Mouse (Mus musculus) liver, embryonic 15.5 days (tissue): ENCODE results near the gene Gsg1l. TPM values are rescaled to one million over a fixed set of nuclear protein-coding genes. Genes with fewer than 3 reads are reported as not detected.

Experiments
- ATAC-seq: fragments of 200-750 bp; cut with Nextera tagmentation; 2 replicates; pipeline ENCODE4 v1.8.0; 2017; ENCODE audit warnings: moderate number of reproducible peaks, mild to moderate bottlenecking, moderate library complexity; ENCODE audit not compliant: insufficient read depth
- H3K27ac ChIP-seq: fragments of 300-500 bp; sonication (generic); replicated peaks from 2 replicates; pipeline ENCODE4 v1.5.1; 2015; ENCODE audit warnings: mild to moderate bottlenecking, inconsistent platforms
- H3K27me3 ChIP-seq: fragments of 300-500 bp; sonication (generic); 2 replicates; pipeline ENCODE4 v1.6.1; 2015; ENCODE audit warnings: mild to moderate bottlenecking, inconsistent platforms
- H3K36me3 ChIP-seq: fragments of 300-500 bp; sonication (generic); replicated peaks from 2 replicates; pipeline ENCODE4 v1.6.1; 2015; ENCODE audit warnings: moderate library complexity, mild to moderate bottlenecking, inconsistent platforms
- H3K4me1 ChIP-seq: fragments of 300-500 bp; sonication (generic); replicated peaks from 2 replicates; pipeline ENCODE4 v1.6.1; 2015; ENCODE audit warnings: inconsistent platforms
- H3K4me2 ChIP-seq: fragments of 300-500 bp; sonication (generic); 2 replicates; pipeline ENCODE4 v1.6.1; 2015; ENCODE audit warnings: moderate library complexity, mild to moderate bottlenecking, inconsistent platforms
- H3K4me3 ChIP-seq: fragments of 300-500 bp; sonication (generic); replicated peaks from 2 replicates; pipeline ENCODE4 v1.5.1; 2015; ENCODE audit warnings: mild to moderate bottlenecking, inconsistent platforms
- H3K9ac ChIP-seq: fragments of 300-500 bp; sonication (generic); 2 replicates; pipeline ENCODE4 v1.6.1; 2015; ENCODE audit warnings: moderate library complexity, mild to moderate bottlenecking, inconsistent platforms
- H3K9me3 ChIP-seq: fragments of 300-500 bp; sonication (generic); replicated peaks from 2 replicates; pipeline ENCODE4 v1.6.1; 2016; ENCODE audit warnings: inconsistent platforms
- WGBS: fragments of 180-500 bp; shearing (Covaris S2); methylation state at CpG from one replicate; pipeline ENCODE4 v1.1.7; 2015; ENCODE audit warnings: mixed read lengths; ENCODE audit not compliant: insufficient replicate concordance; 5-methylcytosine and 5-hydroxymethylcytosine counted together
- polyA plus RNA-seq: library from polyadenylated mRNA; unstranded; fragments of >200 nt; fragmentation: Nextera tagmentation; extraction: Ambion mirVana; gene quantifications from 2 replicates; pipeline ENCODE4 v1.2.1, GENCODE M21; 2015

Gene Gsg1l
- polyA plus RNA-seq, 1 experiment from 2014 or later, result 0.09 TPM

DNA sequence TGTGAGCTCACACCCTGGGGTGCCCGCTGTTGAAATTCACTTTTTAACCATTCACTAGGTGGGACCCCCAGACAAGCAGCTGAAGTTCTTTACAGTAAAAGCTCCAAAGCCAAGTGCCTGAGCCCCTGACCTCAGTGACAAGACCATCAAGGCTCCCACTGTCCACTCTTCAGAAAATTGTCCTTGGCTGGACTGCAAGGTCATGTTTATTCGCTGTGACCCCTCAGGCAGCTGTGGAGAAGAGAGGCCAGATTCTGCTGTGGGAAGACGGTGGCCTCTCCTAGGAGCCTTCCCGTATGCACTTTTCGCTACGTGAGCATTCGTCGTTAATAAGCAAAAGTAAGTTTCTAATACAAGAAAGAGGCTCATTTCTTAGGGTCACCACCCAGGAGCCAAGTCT, 102.6 kb downstream of the Gsg1l start:
- no peak for ATAC-seq
- 73% methylated on average over 8 of the region's 8 CpGs for WGBS
- H3K4me1 ChIP-seq, result no peaks in the 10 kb centered on the region
- H3K36me3 ChIP-seq, result no peaks in the 10 kb centered on the region
- no peak overlapping the region for H3K27ac ChIP-seq
- H3K4me2 ChIP-seq, result no peak overlapping the region
- H3K9me3 ChIP-seq, result no peaks in the 10 kb centered on the region
- H3K9ac ChIP-seq, result no peak overlapping the region
- H3K4me3 ChIP-seq, result no peak overlapping the region
- H3K27me3 ChIP-seq, result peaks cover 5% of the 10 kb centered on the region

DNA sequence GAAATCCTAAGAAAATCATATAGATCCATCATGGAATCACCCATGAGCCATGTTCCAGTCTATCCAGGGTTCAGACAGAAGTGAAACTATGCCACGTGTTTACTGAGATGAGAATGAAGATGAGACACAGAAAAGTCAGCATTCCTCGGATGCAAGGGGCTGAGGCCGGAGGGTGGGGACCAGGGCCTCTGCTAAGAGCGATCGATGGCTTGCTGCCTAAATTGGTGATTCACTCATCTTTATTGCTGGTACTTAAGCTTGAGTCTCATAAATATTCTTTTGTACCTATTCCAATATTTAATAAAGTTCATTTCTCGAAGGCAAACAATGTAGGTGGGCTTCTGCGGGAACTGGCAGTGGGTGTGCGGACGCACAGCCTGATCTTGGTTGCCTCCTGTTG, 105.5 kb downstream of the Gsg1l start:
- H3K27me3 ChIP-seq, result no peaks in the 10 kb centered on the region
- ATAC-seq, result no peak
- no peak overlapping the region for H3K4me3 ChIP-seq
- H3K4me1 ChIP-seq, result no peaks in the 10 kb centered on the region
- no peak overlapping the region for H3K9ac ChIP-seq
- WGBS, result 72% methylated on average over 9 of the region's 9 CpGs
- H3K9me3 ChIP-seq, result no peaks in the 10 kb centered on the region
- H3K4me2 ChIP-seq, result no peak overlapping the region
- H3K36me3 ChIP-seq, result no peaks in the 10 kb centered on the region
- H3K27ac ChIP-seq, result no peak overlapping the region

DNA sequence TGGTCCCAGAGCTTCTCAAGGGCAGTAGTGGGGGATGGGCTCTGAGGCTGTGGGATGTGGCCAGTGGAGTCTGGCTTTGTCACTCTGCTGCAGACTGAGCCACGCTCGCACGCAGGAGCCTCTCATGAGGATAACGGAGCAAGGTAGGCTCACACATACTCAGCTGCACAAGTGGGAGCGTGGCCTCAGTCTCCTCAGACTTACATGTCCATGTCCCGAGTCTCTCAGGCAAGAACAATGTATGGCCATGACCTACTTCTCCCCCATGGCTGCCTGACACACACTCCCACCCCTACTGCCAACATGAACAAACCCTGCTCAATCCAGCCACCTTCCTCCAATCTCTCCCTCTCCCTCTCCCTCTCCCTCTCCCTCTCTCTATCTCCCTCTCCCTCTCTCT, 106.8 kb downstream of the Gsg1l start:
- Histone ChIP-seq H3K4me1 (no peaks in the 10 kb centered on the region), H3K9ac (no peak overlapping the region), H3K4me3 (no peak overlapping the region), H3K27me3 (no peaks in the 10 kb centered on the region), H3K27ac (no peak overlapping the region), H3K4me2 (no peak overlapping the region), H3K36me3 (no peaks in the 10 kb centered on the region), H3K9me3 (no peaks in the 10 kb centered on the region)
- WGBS, result 72% methylated on average over 6 of the region's 6 CpGs
- ATAC-seq, result no peak

DNA sequence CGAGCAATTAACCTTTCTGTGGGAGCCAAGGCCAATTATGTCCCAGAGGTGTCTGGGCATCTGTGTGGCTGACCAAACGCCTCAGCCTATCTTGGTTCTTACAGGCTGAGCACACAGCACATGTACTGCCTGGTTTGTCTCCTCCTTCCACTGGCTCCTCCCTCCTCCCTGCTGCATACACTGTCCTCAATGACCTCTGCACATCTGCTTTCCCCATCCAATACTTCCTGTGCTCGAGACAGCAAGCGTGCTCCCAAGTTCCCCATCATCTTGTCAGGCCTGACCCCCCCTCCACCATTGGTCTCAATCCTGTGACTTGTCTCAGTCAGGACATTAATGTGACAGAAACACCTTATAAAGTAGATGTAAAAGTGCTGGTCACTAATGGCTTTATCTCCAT, 108.3 kb downstream of the Gsg1l start:
- WGBS, result 42% methylated on average over 4 of the region's 4 CpGs
- no peak overlapping the region for H3K4me3 ChIP-seq
- H3K36me3 ChIP-seq, result no peaks in the 10 kb centered on the region
- no peak overlapping the region for H3K27ac ChIP-seq
- peaks cover 4% of the 10 kb centered on the region; the same call in 1 of the 2 replicates for H3K27me3 ChIP-seq
- no peaks in the 10 kb centered on the region for H3K9me3 ChIP-seq
- H3K4me2 ChIP-seq, result no peak overlapping the region
- no peak overlapping the region for H3K9ac ChIP-seq
- ATAC-seq, result no peak
- H3K4me1 ChIP-seq, result no peaks in the 10 kb centered on the region

DNA sequence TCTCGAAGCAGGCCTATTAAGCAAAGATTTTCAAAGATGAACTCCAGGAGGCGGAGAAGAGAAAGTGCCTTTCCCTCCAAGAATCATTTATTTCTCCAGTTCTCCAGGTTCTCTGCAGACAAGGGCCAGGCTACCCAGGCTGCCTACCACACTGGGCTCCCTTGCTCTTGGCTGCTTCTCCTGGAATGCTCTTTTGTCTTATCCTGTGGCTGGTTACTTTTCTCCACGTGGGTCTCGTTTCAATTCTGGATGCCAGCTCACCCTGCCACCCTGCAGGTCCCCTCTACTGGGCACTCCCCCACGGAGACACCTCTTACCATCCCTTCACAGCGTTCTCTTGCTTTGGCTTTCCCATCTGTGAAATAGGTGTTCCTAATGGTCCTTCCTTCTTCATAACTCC, 109.4 kb downstream of the Gsg1l start:
- Histone ChIP-seq H3K36me3 (no peaks in the 10 kb centered on the region), H3K27me3 (peaks cover 5% of the 10 kb centered on the region; the same call in 1 of the 2 replicates), H3K4me2 (no peak overlapping the region), H3K9ac (no peak overlapping the region), H3K9me3 (no peaks in the 10 kb centered on the region), H3K4me3 (no peak overlapping the region), H3K27ac (no peak overlapping the region), H3K4me1 (no peaks in the 10 kb centered on the region)
- WGBS, result 57% methylated on average over 6 of the region's 6 CpGs
- no peak for ATAC-seq

DNA sequence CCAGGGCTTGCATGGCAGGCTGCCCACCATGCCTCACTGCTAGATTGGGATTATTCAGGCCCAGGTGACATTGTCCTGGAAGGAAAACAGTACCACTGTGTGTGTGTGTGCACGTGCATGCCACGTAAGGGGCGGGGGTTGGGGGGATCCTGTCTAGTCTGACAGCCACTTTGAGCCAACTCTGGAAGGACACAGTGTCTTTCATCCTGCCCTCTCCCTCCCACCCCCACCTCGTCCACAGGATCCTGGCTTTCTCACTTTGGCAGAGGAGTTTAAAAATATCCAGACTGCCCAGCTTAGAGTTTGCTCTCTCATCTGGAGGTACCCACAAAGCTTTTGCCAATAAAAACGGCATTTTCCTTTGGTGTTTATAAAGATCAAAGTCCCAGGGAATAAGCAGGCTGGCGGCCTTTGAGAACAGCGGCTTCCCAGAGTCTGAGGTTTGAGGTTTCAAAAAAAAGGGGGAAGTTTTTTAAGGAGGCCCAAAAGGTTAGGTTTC, 110.0 kb downstream of the Gsg1l start:
- Histone ChIP-seq H3K36me3 (no peaks in the 10 kb centered on the region), H3K27me3 (peaks cover 5% of the 10 kb centered on the region; the same call in 1 of the 2 replicates), H3K27ac (no peak overlapping the region), H3K4me2 (no peak overlapping the region), H3K9me3 (no peaks in the 10 kb centered on the region), H3K4me3 (no peak overlapping the region), H3K4me1 (no peaks in the 10 kb centered on the region), H3K9ac (no peak overlapping the region)
- 43% methylated on average over 7 of the region's 7 CpGs for WGBS
- no peak for ATAC-seq

DNA sequence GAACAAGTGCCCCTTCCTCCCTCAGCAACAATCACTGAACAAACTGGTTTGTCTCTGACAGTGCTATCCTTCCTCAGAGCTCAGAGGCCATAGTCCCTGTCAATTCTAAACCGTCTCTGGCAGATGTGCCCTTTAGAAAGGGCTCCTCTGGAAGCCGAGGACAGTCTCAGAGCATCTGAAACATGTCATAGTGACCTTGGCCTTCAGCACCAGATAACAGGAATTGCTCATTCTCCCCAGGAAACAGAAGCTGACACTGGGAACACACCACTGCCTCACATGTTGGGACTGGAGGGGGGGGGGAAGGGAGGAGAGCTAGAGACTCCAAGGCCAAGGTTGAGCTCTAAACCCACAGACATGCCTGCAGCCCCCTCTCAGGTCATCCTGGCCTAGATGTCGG, 113.1 kb downstream of the Gsg1l start:
- H3K27ac ChIP-seq, result no peak overlapping the region
- peaks cover 5% of the 10 kb centered on the region; the same call in 1 of the 2 replicates for H3K27me3 ChIP-seq
- H3K4me2 ChIP-seq, result no peak overlapping the region
- H3K4me3 ChIP-seq, result no peak overlapping the region
- H3K9me3 ChIP-seq, result no peaks in the 10 kb centered on the region
- H3K36me3 ChIP-seq, result no peaks in the 10 kb centered on the region
- ATAC-seq, result no peak
- 43% methylated on average over 3 of the region's 3 CpGs for WGBS
- no peaks in the 10 kb centered on the region for H3K4me1 ChIP-seq
- no peak overlapping the region for H3K9ac ChIP-seq

DNA sequence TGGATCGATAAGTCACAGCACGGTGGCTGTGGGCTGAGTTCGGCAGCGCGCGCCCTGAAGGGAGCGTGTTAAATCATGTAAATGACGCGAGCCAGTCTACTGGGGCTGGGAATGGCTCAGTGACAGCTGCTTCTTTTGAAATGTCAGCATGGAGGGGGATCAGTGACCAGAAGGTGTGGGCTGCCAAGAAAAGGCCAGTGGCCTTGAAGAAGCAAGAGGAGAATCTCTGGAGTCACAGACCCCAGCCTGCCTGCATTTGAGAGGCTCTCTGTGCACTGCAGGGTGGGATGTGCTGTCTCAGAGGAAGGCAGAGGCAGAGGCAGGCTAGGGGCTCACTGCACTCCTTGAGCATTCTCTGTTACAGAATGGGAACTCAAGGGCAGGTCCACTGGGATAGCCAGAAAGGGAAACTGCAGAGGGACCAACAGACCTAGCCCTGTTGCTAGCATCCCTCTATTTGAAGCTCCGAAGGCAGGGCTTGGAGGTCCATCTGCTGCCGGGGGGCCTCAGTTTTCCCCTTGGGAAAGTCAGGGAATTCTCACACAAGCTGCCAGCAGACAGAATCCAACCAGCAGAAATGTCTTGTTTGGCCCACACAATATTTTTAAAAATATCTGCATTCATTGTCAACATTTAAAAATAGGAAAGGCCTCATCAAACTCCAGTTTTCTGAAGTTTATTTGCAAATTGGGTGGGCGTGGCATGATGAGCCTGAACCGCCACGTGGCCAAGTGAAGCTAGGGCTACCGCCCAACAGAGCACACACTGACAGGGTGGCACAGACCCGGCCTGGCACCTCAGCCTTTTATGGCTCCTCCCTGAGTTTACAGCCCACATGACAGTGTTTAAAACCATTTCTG, 115.6 kb downstream of the Gsg1l start:
- H3K27ac ChIP-seq, result no peak overlapping the region
- no peaks in the 10 kb centered on the region for H3K36me3 ChIP-seq
- peaks cover 5% of the 10 kb centered on the region; the same call in 1 of the 2 replicates for H3K27me3 ChIP-seq
- H3K4me2 ChIP-seq, result no peak overlapping the region
- no peaks in the 10 kb centered on the region for H3K4me1 ChIP-seq
- no peak for ATAC-seq
- 55% methylated on average over 16 of the region's 16 CpGs for WGBS
- no peaks in the 10 kb centered on the region for H3K9me3 ChIP-seq
- H3K9ac ChIP-seq, result no peak overlapping the region
- H3K4me3 ChIP-seq, result no peak overlapping the region

DNA sequence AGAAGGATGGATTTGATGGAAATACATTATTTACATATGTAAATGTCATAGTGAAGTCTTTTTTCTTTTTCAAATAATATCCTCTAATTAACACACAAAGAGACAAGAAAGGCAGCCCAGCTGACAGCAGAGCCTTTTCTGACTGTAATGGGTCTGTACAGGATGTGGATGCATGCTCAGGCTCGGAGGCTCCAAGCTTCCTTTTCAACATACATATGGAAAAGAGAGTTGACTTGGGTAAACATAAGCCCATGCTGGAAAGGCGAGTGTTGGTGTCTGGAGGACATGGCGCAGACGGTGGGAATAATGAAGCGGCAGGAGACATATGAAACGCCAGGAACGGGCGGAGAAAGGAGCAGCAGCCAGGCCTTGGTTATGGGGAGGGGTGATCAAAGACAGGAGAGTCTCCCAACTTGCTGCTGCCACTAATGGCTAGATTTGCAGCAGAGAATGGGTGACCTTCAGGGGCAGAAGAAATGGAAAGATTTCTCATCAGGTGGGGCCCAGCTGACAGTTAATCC, 118.1 kb downstream of the Gsg1l start:
- no peak overlapping the region for H3K9ac ChIP-seq
- H3K4me2 ChIP-seq, result no peak overlapping the region
- no peak overlapping the region for H3K27ac ChIP-seq
- 60% methylated on average over 8 of the region's 8 CpGs for WGBS
- peaks cover 5% of the 10 kb centered on the region for H3K27me3 ChIP-seq
- no peak overlapping the region for H3K4me3 ChIP-seq
- H3K9me3 ChIP-seq, result no peaks in the 10 kb centered on the region
- H3K4me1 ChIP-seq, result no peaks in the 10 kb centered on the region
- no peak for ATAC-seq
- H3K36me3 ChIP-seq, result no peaks in the 10 kb centered on the region

DNA sequence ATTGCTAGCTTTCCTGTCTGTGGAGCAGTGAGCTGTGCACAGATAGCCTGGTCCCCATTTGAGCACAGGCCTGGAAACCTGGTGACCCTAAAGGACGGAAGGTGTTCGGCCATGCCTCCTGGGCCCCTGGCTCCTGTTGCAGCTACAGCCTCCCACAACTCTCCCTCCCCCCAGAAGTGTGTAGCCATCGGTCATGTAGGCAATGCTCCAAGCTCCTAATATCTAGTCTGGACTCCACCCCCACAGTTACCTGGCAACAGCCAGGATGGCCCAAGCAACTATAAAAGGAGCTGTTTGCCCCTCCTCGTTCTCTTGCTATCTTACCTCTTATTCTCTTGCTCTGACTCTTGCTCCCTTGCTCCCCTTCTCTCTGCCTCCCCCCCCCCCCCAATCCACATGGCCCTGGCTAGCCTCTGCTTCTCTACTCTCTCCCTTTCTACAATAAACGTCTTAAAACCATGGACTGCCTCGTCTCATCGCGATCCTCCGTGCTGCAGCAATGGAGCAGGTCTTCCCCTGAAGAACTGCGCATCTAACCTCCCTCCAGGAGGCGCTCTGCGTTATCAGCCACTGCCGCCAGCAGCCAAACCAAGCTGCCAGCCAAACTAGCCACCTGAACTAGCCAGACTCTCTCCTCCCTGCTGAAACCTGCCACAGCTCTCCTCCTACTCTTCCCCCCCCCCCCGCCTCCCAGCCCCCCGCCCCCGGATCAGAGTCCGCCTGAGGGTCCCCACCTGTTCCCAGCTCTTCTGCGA, 122.7 kb downstream of the Gsg1l start:
- WGBS, result 47% methylated on average over 17 of the region's 18 CpGs
- H3K4me1 ChIP-seq, result no peaks in the 10 kb centered on the region
- no peak overlapping the region for H3K9ac ChIP-seq
- H3K27me3 ChIP-seq, result peaks cover 8% of the 10 kb centered on the region; the same call in 1 of the 2 replicates
- no peak overlapping the region for H3K27ac ChIP-seq
- H3K4me3 ChIP-seq, result no peak overlapping the region
- no peak overlapping the region for H3K4me2 ChIP-seq
- ATAC-seq, result no peak
- H3K36me3 ChIP-seq, result no peaks in the 10 kb centered on the region
- H3K9me3 ChIP-seq, result no peaks in the 10 kb centered on the region

DNA sequence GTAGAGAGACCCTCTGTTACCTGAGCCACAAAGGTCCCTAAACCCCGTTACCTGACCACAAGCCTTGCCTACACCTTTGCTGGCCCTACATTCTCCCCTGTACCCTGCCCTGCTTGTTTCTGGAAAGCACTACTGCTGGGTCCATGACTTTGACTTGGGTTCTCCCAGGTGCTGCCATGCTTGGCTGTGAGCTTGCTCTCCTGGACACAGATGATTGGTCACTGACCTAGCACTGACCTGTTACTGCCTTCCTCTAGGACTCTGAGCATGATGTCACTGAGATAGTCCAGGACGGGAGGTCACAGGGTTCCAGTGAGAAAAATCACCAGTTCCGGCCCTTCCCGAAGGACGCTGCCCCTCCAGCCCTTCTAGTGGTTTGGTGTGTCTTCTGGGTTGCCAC, 123.4 kb downstream of the Gsg1l start:
- Histone ChIP-seq H3K4me2 (no peak overlapping the region), H3K9ac (no peak overlapping the region), H3K36me3 (no peaks in the 10 kb centered on the region), H3K4me3 (no peak overlapping the region), H3K27me3 (peaks cover 8% of the 10 kb centered on the region; the same call in 1 of the 2 replicates), H3K9me3 (no peaks in the 10 kb centered on the region), H3K4me1 (no peaks in the 10 kb centered on the region), H3K27ac (no peak overlapping the region)
- 63% methylated on average over 5 of the region's 5 CpGs for WGBS
- ATAC-seq, result no peak
